Mouse (Mus musculus) embryonic facial prominence, embryonic 14.5 days (tissue): ENCODE measurements around the gene Slc48a1. TPM values are rescaled to one million over a fixed set of nuclear protein-coding genes. Genes with fewer than 3 reads are reported as not detected.

Experiments
- ATAC-seq: fragments of 200-750 bp; cut with Nextera tagmentation; 2 replicates; pipeline ENCODE4 v1.8.0; 2017; ENCODE audit warnings: low read depth, moderate number of reproducible peaks, moderate TSS enrichment
- DNase-seq: peaks from one replicate; pipeline ENCODE4 v3.0.0-alpha.2; 2015; ENCODE audit warnings: low spot score
- H3K27ac ChIP-seq: fragments of 300-500 bp; sonication (generic); replicated peaks from 2 replicates; pipeline ENCODE4 v1.5.1; 2014; ENCODE audit warnings: low read depth, mild to moderate bottlenecking, low read length, moderate library complexity
- H3K27me3 ChIP-seq: fragments of 300-500 bp; sonication (generic); replicated peaks from 2 replicates; pipeline ENCODE4 v1.6.1; 2014; ENCODE audit warnings: low read length; ENCODE audit not compliant: control insufficient read depth, insufficient read depth
- H3K36me3 ChIP-seq: fragments of 300-500 bp; sonication (generic); 2 replicates; pipeline ENCODE4 v1.6.1; 2014; ENCODE audit warnings: low read length, mixed read lengths; ENCODE audit not compliant: control insufficient read depth, insufficient read depth
- H3K4me1 ChIP-seq: fragments of 300-500 bp; sonication (generic); 2 replicates; pipeline ENCODE4 v1.6.1; 2014; ENCODE audit warnings: antibody characterized with exemption, low read length; ENCODE audit not compliant: control insufficient read depth, insufficient read depth
- H3K4me2 ChIP-seq: fragments of 300-500 bp; sonication (generic); 2 replicates; pipeline ENCODE4 v1.6.1; 2014; ENCODE audit warnings: low read depth, mild to moderate bottlenecking, low read length, moderate library complexity, mixed read lengths
- H3K4me3 ChIP-seq: fragments of 300-500 bp; sonication (generic); 2 replicates; pipeline ENCODE4 v1.5.1; 2014; ENCODE audit warnings: low read depth, mild to moderate bottlenecking, low read length
- H3K9ac ChIP-seq: fragments of 300-500 bp; sonication (generic); 2 replicates; pipeline ENCODE4 v1.6.1; 2014; ENCODE audit warnings: low read depth, mild to moderate bottlenecking, low read length, moderate library complexity, mixed read lengths
- H3K9me3 ChIP-seq: fragments of 300-500 bp; sonication (generic); 2 replicates; pipeline ENCODE4 v1.6.1; 2016; ENCODE audit warnings: low read length; ENCODE audit not compliant: control insufficient read depth
- WGBS: fragments of 180-500 bp; shearing (Covaris S2); extraction: QIAGEN DNeasy Blood & Tissue Kit; methylation state at CpG from one replicate; pipeline ENCODE4 v1.1.7; 2014; 5-methylcytosine and 5-hydroxymethylcytosine counted together
- polyA plus RNA-seq: library from polyadenylated mRNA; unstranded; fragments of >200 nt; fragmentation: Nextera tagmentation; extraction: Ambion mirVana; gene quantifications from 2 replicates; pipeline ENCODE4 v1.2.1, GENCODE M21; 2014

The Slc48a1 gene
- polyA plus RNA-seq, 1 experiment from 2014 or later = 37.5 TPM

DNA sequence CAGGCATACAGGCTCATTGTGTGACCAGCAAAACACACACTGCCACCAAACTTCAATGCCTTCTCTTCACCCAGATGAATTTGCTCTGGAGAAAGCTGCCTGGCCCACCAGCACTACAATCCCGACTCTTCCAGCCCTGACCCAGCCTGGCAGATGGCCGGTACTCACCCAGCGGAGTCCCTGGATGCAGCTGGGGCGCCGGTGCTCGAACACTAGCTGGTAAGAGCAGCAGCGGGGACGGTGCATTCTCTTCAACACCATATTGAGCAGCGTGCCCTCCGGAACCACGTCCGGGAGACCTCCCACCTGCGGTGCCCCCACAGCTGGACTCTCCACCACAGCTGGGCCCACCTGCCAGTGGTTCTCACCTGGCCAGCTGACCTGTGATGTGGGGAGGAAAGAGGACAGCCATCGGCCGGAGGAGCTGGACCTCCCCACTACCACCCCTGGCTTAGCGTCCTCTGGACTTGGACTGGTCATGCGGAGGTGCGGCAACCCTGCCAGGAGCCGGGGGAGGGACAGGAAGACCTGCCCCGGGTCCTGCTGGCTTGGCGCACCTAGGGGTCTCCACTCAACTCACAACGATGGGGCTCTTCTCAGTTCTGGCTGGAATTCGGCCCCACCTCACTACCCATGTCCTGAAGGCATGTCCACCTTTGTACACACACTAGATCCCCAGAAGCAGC is 11.6 kb upstream of the Slc48a1 start:
- Histone ChIP-seq H3K4me3 (peak overlapping the region; percentile 42), H3K9me3 (no peaks in the 10 kb centered on the region), H3K4me2 (peak overlapping the region; percentile 82), H3K27me3 (peaks cover 16% of the 10 kb centered on the region), H3K36me3 (no peaks in the 10 kb centered on the region), H3K4me1 (peaks cover 23% of the 10 kb centered on the region), H3K9ac (peak overlapping the region; percentile 64), H3K27ac (no peak overlapping the region)
- DNase-seq (no peak), ATAC-seq (peak; percentile 1; the same call in 1 of the 2 replicates)
- WGBS = 5% methylated on average over 16 of the region's 23 CpGs

DNA sequence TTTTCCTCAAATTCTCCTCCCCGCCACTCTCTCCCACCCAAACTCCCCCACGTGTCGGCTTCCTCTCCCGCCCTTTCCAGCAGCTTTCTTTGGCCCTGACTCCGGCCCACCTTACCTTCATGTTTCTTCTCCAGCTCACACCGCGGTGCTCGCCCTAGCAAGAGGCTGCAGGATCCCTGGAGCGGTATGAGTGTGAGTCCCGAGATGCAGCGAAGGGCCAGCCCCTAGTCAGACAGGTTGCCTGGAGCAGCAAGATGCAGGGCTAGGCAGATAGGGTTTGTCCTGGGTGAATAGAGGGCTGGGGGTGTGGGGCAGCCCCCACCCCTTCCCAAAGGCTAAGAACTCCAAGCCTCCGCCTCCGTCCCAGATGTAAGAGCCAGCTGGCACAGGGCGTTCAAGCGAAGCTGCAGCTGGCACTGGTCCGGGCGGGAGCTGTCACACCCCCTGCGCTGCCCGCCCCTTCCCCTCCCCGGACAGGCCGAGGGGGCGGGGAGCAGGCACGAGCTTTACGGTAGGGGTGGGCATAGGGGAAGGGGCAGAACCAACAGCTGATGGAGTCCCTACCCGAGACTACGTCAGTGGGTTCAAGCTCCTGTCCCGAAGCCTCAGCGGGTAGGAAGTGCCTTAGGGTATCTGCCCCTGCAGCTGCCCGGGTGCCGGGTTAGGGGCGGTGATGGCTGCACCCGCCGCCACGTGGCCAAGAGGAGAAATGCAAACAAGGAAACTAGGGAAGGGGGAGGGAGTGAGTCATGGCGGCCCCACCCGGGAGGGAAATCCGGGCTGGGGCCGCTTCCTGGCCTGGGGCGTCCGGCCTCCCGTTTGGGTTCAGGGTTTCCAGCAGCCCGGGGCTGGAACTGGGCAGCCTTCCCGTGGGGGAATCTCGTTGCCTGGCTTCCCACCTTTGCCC is 10.8 kb upstream of the Slc48a1 start, which contains the start of gene Rapgef3:
TSS of gene Rapgef3 (minus strand) at position 693 of the 907 bp plus-strand sequence.
- under 1% methylated on average over 27 of the region's 44 CpGs for WGBS
- Histone ChIP-seq H3K9ac (peak within 1 kb of the TSS; percentile 64), H3K27me3 (peaks cover 16% of the 10 kb centered on the region), H3K4me3 (peak within 1 kb of the TSS; percentile 42), H3K36me3 (no peaks in the 10 kb centered on the region), H3K27ac (peak within 1 kb of the TSS; percentile 46), H3K4me1 (peaks cover 26% of the 10 kb centered on the region), H3K9me3 (no peaks in the 10 kb centered on the region), H3K4me2 (peak within 1 kb of the TSS; percentile 82)
- ATAC-seq (peak; percentile 89), DNase-seq (peak; percentile 86)

DNA sequence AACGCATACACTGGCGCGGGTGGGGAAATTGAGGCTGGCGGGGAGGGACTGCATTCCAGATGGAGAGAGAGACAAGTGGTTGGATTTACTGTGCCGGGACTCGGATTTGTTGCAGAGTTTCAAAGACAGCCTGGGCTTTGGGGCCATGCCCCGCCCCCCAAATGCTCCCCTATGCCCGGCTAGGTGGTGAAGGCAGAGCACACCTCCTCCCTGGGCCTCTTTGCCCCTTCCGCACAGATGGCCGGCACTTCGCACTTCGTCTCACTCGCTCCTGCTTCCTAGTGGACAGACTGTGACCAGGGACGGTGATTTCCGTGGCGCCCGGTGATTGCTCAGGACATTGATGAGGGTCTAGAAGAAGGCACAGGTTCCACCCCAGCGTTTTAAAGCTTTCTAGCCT is 10.1 kb upstream of the Slc48a1 start:
- H3K36me3 ChIP-seq = no peaks in the 10 kb centered on the region
- peak overlapping the region; percentile 64 for H3K9ac ChIP-seq
- ATAC-seq (peak; percentile 27; the same call in 1 of the 2 replicates), DNase-seq (no peak)
- peak overlapping the region; percentile 82 for H3K4me2 ChIP-seq
- WGBS = under 1% methylated on average over 12 of the region's 18 CpGs
- H3K4me1 ChIP-seq = peaks cover 33% of the 10 kb centered on the region
- H3K27me3 ChIP-seq = peaks cover 16% of the 10 kb centered on the region
- H3K27ac ChIP-seq = peak overlapping the region; percentile 46
- no peaks in the 10 kb centered on the region for H3K9me3 ChIP-seq
- peak overlapping the region; percentile 42 for H3K4me3 ChIP-seq

DNA sequence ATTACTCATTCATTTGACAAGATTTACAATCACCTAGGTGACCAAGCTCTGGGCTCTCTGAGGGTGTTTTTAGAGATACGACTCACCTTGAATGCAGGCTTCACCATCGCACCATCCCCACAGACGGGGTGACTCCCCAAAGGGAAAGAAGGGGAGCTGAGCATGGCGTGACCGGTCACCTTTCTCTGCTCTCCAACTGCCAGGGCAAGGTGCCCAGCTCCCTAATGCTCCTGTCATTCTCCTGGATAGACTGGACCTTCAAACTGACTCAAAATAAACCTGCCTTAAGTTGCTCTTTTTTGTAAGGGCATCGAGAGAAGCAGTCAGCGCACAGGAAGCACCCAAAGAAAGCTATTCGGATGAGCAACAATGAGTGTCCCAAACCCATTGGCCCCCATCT is 8.0 kb upstream of the Slc48a1 start:
- H3K9ac ChIP-seq = no peak overlapping the region
- peaks cover 38% of the 10 kb centered on the region for H3K4me1 ChIP-seq
- no peak overlapping the region for H3K4me2 ChIP-seq
- H3K4me3 ChIP-seq = no peak overlapping the region
- 84% methylated on average over 8 of the region's 8 CpGs for WGBS
- no peaks in the 10 kb centered on the region for H3K36me3 ChIP-seq
- H3K27ac ChIP-seq = no peak overlapping the region
- peaks cover 16% of the 10 kb centered on the region for H3K27me3 ChIP-seq
- H3K9me3 ChIP-seq = no peaks in the 10 kb centered on the region
- no peak for DNase-seq
- ATAC-seq = no peak

DNA sequence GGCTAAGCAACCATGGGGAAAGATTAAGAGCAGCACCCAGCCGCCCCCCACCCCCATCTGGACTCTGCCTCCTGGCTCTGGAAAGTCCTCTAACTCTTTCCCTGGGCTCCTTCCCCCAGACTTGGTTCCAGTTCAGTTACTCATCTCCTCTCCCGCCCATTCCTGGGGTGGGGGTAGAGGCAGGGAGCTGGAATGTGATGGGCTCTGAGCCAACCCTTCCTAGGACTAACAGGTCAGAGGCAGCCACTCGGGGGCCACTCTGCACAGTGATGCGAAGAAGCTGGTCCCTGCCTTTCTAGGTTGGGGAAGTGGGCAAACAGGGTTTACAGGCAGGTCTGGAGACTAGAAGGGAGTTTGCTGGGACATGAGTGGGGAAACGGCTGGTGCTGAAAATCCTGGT is 5.2 kb upstream of the Slc48a1 start:
- ATAC-seq = peak; percentile 69
- Histone ChIP-seq H3K4me2 (no peak overlapping the region), H3K4me3 (no peak overlapping the region), H3K9ac (no peak overlapping the region), H3K27me3 (no peaks in the 10 kb centered on the region), H3K27ac (peak overlapping the region; percentile 66), H3K36me3 (no peaks in the 10 kb centered on the region), H3K9me3 (no peaks in the 10 kb centered on the region), H3K4me1 (peaks cover 22% of the 10 kb centered on the region)
- peak; percentile 91 for DNase-seq
- WGBS = 16% methylated on average over 5 of the region's 5 CpGs

DNA sequence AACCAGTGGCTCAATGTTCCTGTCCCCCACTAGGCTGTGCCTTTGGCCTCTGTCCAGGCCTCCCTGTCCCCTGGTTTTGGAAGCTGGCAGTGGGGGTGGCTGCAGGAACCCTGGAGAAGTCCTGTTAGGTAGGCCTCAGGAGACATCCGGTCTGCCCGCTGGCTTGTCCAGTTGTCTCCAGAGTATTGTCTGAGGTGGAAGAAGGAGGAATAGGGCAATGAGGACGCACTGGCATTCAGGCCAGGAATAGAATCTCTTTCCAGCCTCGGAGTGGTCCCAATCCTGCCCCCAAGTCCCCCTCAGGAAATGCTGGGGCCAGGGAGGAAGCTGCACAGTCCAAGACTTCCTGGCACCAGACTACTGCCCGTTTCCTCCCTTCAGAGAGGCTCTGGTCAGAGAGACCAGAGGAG is 4.4 kb upstream of the Slc48a1 start:
- ATAC-seq (no peak), DNase-seq (peak; percentile 28)
- H3K27ac ChIP-seq = peak overlapping the region; percentile 66
- WGBS = 56% methylated on average over 5 of the region's 5 CpGs
- no peak overlapping the region for H3K4me3 ChIP-seq
- no peaks in the 10 kb centered on the region for H3K9me3 ChIP-seq
- no peaks in the 10 kb centered on the region for H3K27me3 ChIP-seq
- no peaks in the 10 kb centered on the region for H3K36me3 ChIP-seq
- no peak overlapping the region for H3K4me2 ChIP-seq
- no peak overlapping the region for H3K9ac ChIP-seq
- peaks cover 20% of the 10 kb centered on the region for H3K4me1 ChIP-seq

DNA sequence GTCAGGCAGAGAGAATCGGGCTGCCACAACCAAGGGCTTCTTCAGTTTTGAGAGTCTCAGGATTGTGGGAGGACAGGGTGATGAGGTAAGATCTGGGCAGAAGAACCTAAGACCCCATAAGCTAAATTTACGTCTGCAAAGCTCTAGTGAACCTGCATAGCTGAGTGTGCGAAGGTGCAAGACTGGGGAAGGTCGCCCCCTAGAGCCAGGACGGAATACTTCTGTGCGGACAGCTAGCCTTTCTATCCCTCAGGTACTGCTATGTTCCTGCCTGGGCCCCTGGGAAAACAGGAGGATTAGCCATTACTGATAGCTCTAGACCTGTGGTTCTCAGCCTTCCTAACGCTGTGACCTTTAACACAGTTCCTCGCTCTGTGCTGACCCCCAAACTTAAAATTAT is 1.8 kb upstream of the Slc48a1 start:
- Histone ChIP-seq H3K4me2 (no peak overlapping the region), H3K36me3 (no peaks in the 10 kb centered on the region), H3K9me3 (no peaks in the 10 kb centered on the region), H3K4me1 (peaks cover 25% of the 10 kb centered on the region), H3K9ac (no peak overlapping the region), H3K4me3 (no peak overlapping the region), H3K27ac (no peak overlapping the region), H3K27me3 (no peaks in the 10 kb centered on the region)
- WGBS = 12% methylated on average over 8 of the region's 8 CpGs
- peak; percentile 67 for DNase-seq
- ATAC-seq = peak; percentile 54; the same call in 1 of the 2 replicates

DNA sequence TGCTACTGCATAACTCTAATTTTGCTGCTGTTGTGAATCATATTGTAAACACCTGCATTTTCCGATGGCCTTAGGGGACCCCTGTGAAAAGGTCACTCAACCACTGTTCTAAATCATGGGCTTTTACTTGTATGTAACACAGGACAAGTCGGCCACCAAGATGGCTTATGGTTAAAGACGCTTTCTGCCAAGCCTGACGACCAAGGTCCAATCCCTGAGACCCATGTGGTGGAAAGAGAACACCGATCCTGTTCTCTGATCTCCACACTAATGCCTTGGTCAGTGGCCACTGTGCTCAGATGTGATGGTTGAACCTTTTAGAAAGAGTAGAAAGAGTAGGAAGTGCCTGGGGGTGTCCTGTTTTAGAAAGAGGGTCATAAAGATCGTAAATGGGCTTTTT is 1.4 kb upstream of the Slc48a1 start:
- Histone ChIP-seq H3K9ac (no peak overlapping the region), H3K9me3 (no peaks in the 10 kb centered on the region), H3K27ac (no peak overlapping the region), H3K4me1 (peaks cover 29% of the 10 kb centered on the region), H3K4me3 (no peak overlapping the region), H3K36me3 (no peaks in the 10 kb centered on the region), H3K27me3 (no peaks in the 10 kb centered on the region), H3K4me2 (no peak overlapping the region)
- ATAC-seq (no peak), DNase-seq (no peak)
- WGBS = 75% methylated on average over 6 of the region's 6 CpGs
